Mouse (Mus musculus): Measurements from ENCODE around the gene Armc2. TPM values are rescaled to one million over a fixed set of nuclear protein-coding genes. Genes with fewer than 3 reads are reported as not detected.

The Armc2 gene
- 0.07 and 0.21 TPM in 2 replicates for polyA plus RNA-seq (2015; fragmentation: Nextera tagmentation; extraction: Ambion mirVana)

DNA sequence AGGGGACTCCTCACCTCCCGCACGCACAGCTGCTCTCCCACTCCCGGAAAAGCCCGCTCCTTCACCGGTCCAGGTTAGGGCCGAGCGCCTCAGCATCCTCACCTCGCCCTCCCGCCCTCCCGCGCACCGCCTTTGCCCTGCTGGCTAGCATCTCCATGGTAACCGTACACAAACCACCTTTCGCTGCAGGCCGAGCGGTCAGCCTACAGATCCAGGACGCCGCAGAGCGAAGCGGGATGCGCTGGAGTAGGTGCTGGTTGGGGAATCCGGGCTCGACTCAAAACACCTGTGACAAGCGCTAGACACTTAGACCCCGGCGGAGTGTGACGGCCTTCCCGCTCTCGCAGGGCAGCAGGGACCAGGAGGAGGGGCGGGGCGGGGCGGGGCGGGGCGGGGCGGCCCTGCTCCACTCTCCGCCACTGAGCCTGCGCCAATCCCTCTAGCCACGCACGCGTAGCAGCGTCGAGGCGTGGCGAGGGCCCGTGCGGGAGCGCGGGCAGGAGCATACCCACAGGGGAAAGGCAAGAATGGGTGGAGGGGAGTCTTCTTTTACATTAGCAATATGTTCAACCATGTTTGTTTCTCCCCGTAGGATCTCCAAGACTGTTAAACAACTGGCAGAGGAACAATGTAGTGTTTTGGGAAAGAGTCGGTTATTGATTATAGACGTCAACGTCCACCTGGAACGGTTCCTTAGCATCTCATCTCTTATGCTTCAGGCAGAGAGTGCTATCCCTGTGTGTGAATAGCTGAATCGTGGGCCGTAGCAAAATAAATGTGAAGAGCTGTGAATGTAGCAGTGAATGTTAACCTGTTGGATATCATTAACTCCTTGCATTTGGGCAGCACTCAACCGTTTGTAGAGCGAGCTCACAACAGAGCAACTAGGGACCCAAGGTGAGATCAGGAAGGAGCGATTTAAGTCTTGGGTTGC lies at the start of gene Armc2:
Armc2 (minus strand) TSS at position 427 of the 934 bp plus-strand sequence.
- Histone ChIP-seq H3K4me3 (ENCODE audit: low read depth, low read length) (peak within 1 kb of the TSS; percentile 53), H3K4me2 (ENCODE audit: low read depth, low read length) (peak within 1 kb of the TSS; percentile 86), H3K4me1 (ENCODE audit: insufficient read depth) (peaks cover 10% of the 10 kb centered on the region), H3K27ac (ENCODE audit: low read depth) (no peak within 1 kb of the TSS), H3K27me3 (ENCODE audit: insufficient read depth, low read length) (0 out of 2 replicates have a peak, but pooled peaks cover 6% of the 10 kb centered on the region), H3K9ac (replicated peaks) (0 out of 2 replicates have a peak within 1 kb of the TSS, but pooled peaks have one; percentile 44), H3K36me3 (replicated peaks; ENCODE audit: insufficient read depth, low read length) (no peaks in the 10 kb centered on the region), H3K9me3 (ENCODE audit: low read length) (no peaks in the 10 kb centered on the region)
- no peak for TF ChIP-seq CTCF (IDR thresholded peaks at IDR 0.05; ENCODE audit: low read depth)
- no peak for TF ChIP-seq EP300 (IDR thresholded peaks at IDR 0.05; ENCODE audit: low read depth)
- peak; percentile 81 for DNase-seq
- WGBS (ENCODE audit: insufficient replicate concordance): 6% methylated on average over 53 of the region's 58 CpGs
- ATAC-seq: peak; percentile 96

DNA sequence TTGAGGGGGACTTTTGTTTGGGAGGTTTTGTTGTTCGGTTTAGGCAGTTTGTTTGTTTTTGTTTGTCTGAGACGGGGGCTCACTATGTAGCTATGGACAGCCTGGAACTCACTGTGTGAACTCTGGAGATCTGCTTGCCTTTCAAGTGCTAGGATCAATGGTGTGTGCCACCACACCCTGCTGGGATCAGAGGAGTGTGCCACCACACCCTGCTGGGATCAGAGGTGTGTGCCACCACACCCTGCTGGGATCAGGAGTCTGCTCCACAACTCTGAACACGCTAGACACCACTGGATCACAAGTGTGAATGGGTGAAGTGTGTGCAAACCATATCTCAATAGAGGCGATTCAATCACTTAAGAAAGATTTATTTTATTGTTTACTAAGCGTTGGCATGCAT lies 46.2 kb upstream of the Armc2 start:
- H3K4me3 ChIP-seq (ENCODE audit: low read depth, low read length): no peak overlapping the region
- no peak for ATAC-seq
- WGBS (ENCODE audit: insufficient replicate concordance): 65% methylated on average over 5 of the region's 5 CpGs

DNA sequence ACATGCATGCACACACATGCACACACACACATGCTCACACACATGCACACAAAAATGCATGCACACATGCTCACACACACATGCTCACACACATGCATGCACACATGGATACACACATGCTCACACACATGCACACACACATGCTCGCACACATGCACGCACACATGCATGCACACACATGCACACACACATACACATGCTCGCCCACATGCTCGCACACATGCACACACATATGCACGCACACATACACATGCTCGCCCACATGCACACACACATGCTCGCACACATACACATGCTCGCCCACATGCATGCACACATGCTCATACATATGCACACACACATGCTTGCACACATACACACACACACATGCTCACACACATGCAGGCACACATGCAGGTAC lies 41.3 kb upstream of the Armc2 start:
- no peaks in the 10 kb centered on the region for H3K9me3 ChIP-seq (ENCODE audit: low read length)
- no peaks in the 10 kb centered on the region for H3K27me3 ChIP-seq (ENCODE audit: insufficient read depth, low read length)
- ATAC-seq (no peak), DNase-seq (no peak)
- H3K4me1 ChIP-seq (ENCODE audit: insufficient read depth): peaks cover 20% of the 10 kb centered on the region
- no peak overlapping the region for H3K4me3 ChIP-seq (ENCODE audit: low read depth, low read length)
- H3K9ac ChIP-seq (replicated peaks): no peak overlapping the region
- no peak overlapping the region for H3K4me2 ChIP-seq (ENCODE audit: low read depth, low read length)
- no peaks in the 10 kb centered on the region for H3K36me3 ChIP-seq (replicated peaks; ENCODE audit: insufficient read depth, low read length)
- TF ChIP-seq EP300 (IDR thresholded peaks at IDR 0.05; ENCODE audit: low read depth) (no peak), CTCF (IDR thresholded peaks at IDR 0.05; ENCODE audit: low read depth) (no peak)
- H3K27ac ChIP-seq (ENCODE audit: low read depth): no peak overlapping the region
- 92% methylated on average over 8 of the region's 8 CpGs for whole genome bisulfite sequencing (ENCODE audit: insufficient replicate concordance)

More for the DNA sequence above, 46.2 kb upstream of the Armc2 start:
- H3K4me2 ChIP-seq (ENCODE audit: low read depth, low read length): no peak overlapping the region
- DNase-seq: no peak
- no peak overlapping the region for H3K9ac ChIP-seq (replicated peaks)
- H3K27ac ChIP-seq (ENCODE audit: low read depth): no peak overlapping the region
- H3K36me3 ChIP-seq (replicated peaks; ENCODE audit: insufficient read depth, low read length): no peaks in the 10 kb centered on the region
- no peaks in the 10 kb centered on the region for H3K9me3 ChIP-seq (ENCODE audit: low read length)
- H3K27me3 ChIP-seq (ENCODE audit: insufficient read depth, low read length): no peaks in the 10 kb centered on the region
- no peaks in the 10 kb centered on the region for H3K4me1 ChIP-seq (ENCODE audit: insufficient read depth)
- no peak for TF ChIP-seq EP300 (IDR thresholded peaks at IDR 0.05; ENCODE audit: low read depth)
- no peak for TF ChIP-seq CTCF (IDR thresholded peaks at IDR 0.05; ENCODE audit: low read depth)

DNA sequence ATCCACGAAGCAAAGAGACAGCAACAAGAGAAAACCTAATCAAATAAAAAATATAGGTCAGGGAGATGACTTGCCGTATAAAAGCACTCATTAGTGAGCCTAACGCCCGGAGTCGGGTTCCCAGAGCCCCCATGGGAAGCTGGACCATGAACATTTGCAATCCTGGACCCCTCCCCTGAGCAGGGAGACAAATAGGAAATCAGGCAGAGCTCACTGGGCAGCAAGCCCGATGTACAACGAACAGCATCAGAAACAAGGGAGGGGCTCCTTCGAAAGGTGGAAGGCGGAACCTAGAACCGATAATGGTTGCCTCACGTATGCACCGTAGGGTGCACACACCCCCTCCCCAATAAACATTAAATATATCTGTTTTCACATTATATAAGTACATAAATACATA lies 39.5 kb upstream of the Armc2 start:
- TF ChIP-seq EP300 (IDR thresholded peaks at IDR 0.05; ENCODE audit: low read depth): no peak
- no peak for TF ChIP-seq CTCF (IDR thresholded peaks at IDR 0.05; ENCODE audit: low read depth)
- H3K36me3 ChIP-seq (replicated peaks; ENCODE audit: insufficient read depth, low read length): no peaks in the 10 kb centered on the region
- peaks cover 20% of the 10 kb centered on the region for H3K4me1 ChIP-seq (ENCODE audit: insufficient read depth)
- DNase-seq: no peak
- H3K9ac ChIP-seq (replicated peaks): peak overlapping the region; percentile 44; the same call in 1 of the 2 replicates
- no peak overlapping the region for H3K27ac ChIP-seq (ENCODE audit: low read depth)
- H3K9me3 ChIP-seq (ENCODE audit: low read length): no peaks in the 10 kb centered on the region
- H3K27me3 ChIP-seq (ENCODE audit: insufficient read depth, low read length): no peaks in the 10 kb centered on the region
- no peak for ATAC-seq
- peak overlapping the region; percentile 64 for H3K4me2 ChIP-seq (ENCODE audit: low read depth, low read length)
- no peak overlapping the region for H3K4me3 ChIP-seq (ENCODE audit: low read depth, low read length)
- WGBS (ENCODE audit: insufficient replicate concordance): 24% methylated on average over 12 of the region's 12 CpGs

DNA sequence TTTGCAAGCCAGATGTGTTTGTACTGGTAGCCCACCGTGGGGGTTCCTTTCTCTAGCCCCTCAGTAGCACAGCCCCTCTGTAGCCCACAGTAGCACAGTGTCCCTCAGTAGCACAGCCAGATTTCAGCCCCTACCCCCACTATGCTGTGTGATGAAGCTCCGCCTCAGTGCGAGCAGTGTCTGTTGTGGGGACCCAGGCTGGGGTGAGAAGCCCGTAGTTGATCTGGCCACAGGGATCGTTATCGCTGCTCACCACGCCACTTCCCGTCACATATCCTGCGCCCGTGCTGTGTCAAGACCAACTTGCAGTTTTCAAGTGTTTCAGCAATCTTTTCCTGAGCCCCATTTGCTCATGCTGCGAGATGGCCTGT lies 39.0 kb upstream of the Armc2 start:
- 0 out of 2 replicates have a peak overlapping the region, but pooled peaks have one; percentile 39 for H3K27ac ChIP-seq (ENCODE audit: low read depth)
- peak overlapping the region; percentile 44; the same call in 1 of the 2 replicates for H3K9ac ChIP-seq (replicated peaks)
- peaks cover 20% of the 10 kb centered on the region for H3K4me1 ChIP-seq (ENCODE audit: insufficient read depth)
- no peak overlapping the region for H3K4me3 ChIP-seq (ENCODE audit: low read depth, low read length)
- peak; percentile 66; the same call in 1 of the 2 replicates for TF ChIP-seq EP300 (IDR thresholded peaks at IDR 0.05; ENCODE audit: low read depth)
- TF ChIP-seq CTCF (IDR thresholded peaks at IDR 0.05; ENCODE audit: low read depth): no peak
- ATAC-seq (peak; percentile 50), DNase-seq (peak; percentile 51)
- peak overlapping the region; percentile 64 for H3K4me2 ChIP-seq (ENCODE audit: low read depth, low read length)
- H3K36me3 ChIP-seq (replicated peaks; ENCODE audit: insufficient read depth, low read length): no peaks in the 10 kb centered on the region
- 16% methylated on average over 11 of the region's 11 CpGs for WGBS (ENCODE audit: insufficient replicate concordance)
- H3K9me3 ChIP-seq (ENCODE audit: low read length): no peaks in the 10 kb centered on the region
- H3K27me3 ChIP-seq (ENCODE audit: insufficient read depth, low read length): no peaks in the 10 kb centered on the region

DNA sequence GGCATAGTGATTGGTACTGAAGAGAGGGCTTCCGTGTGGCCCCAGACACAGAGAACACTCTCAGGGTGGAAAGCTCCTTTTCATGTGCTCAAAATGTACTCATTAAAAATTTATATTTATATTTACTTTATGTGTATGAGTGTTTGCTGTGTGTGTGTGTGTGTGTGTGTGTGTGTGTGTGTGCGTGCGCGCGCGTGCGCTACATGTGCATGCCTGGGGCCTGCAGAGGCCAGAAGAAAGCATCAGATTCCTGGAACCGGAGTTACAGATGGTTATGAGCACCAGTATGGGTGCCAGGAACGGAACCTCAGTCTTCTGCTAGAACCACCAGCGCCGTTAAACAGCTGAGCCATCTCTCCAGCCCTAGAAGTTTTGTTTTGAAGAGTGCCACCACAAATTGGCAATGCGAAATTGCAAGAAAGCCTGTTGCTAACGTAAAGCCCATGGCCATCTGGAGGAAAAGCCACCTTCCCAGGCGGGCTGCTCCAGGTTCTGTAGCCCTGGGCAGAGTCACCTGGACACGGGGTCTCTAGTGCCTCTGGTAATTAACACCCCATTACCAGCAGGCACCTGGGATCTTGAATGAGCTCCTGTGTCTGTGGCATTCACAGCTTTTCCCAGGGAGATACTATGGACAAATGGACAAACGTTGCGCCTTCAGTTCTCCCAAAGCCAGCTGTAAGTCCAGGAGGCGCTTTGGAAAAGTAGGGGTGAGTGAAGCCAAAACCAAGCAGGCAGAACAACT lies 38.4 kb upstream of the Armc2 start:
- no peak for TF ChIP-seq EP300 (IDR thresholded peaks at IDR 0.05; ENCODE audit: low read depth)
- Histone ChIP-seq H3K36me3 (replicated peaks; ENCODE audit: insufficient read depth, low read length) (no peaks in the 10 kb centered on the region), H3K27me3 (ENCODE audit: insufficient read depth, low read length) (no peaks in the 10 kb centered on the region), H3K4me2 (ENCODE audit: low read depth, low read length) (peak overlapping the region; percentile 64), H3K4me3 (ENCODE audit: low read depth, low read length) (no peak overlapping the region), H3K27ac (ENCODE audit: low read depth) (0 out of 2 replicates have a peak overlapping the region, but pooled peaks have one; percentile 39), H3K9ac (replicated peaks) (no peak overlapping the region), H3K9me3 (ENCODE audit: low read length) (no peaks in the 10 kb centered on the region), H3K4me1 (ENCODE audit: insufficient read depth) (peaks cover 20% of the 10 kb centered on the region)
- ATAC-seq: no peak
- 61% methylated on average over 18 of the region's 18 CpGs for WGBS (ENCODE audit: insufficient replicate concordance)
- DNase-seq: no peak

Measured in liver, postnatal 0 days (tissue).